Mouse (Mus musculus) MEL (cell line): ENCODE results near the gene Fkbp9. TPM values are rescaled to one million over a fixed set of nuclear protein-coding genes. Genes with fewer than 3 reads are reported as not detected.
A peak's percentile ranks its signal among the peaks of the same experiment; 100 is the strongest.

ENCODE experiments used
- DNase-seq: peaks from one replicate; pipeline ENCODE4 v3.0.0; 2011; ENCODE audit warnings: low read depth, low spot score
- H3K27ac ChIP-seq: 2 replicates; pipeline ENCODE4 v1.5.1; 2012; ENCODE audit warnings: low read depth, mild to moderate bottlenecking, control low read depth, low read length, moderate library complexity; ENCODE audit not compliant: control insufficient read depth
- H3K27me3 ChIP-seq, 2 experiments: fragments of 150-350 bp in 1 of 2; sonication (generic) in 1 of 2; 2 replicates each; pipeline ENCODE4 v1.6.1; 2012; ENCODE audit warnings: low read length in 2 of 2, mild to moderate bottlenecking in 2 of 2, improper control_type of control experiment in 1 of 2, moderate library complexity in 1 of 2; ENCODE audit not compliant: insufficient read depth in 2 of 2, control insufficient read depth in 1 of 2
- H3K36me3 ChIP-seq, 2 experiments: 2 replicates each; pipeline ENCODE4 v1.6.1; 2012 to 2014; ENCODE audit warnings: low read length in 2 of 2, improper control_type of control experiment in 1 of 2, inconsistent platforms in 1 of 2, mild to moderate bottlenecking in 1 of 2; ENCODE audit not compliant: insufficient read depth in 2 of 2, control insufficient read depth in 1 of 2
- H3K4me1 ChIP-seq, 2 experiments: fragments of 150-350 bp in 1 of 2; sonication (generic) in 1 of 2; 2 replicates each; pipeline ENCODE4 v1.6.1; 2012; ENCODE audit warnings: low read length in 2 of 2, improper control_type of control experiment in 1 of 2, mild to moderate bottlenecking in 1 of 2; ENCODE audit not compliant: insufficient read depth in 2 of 2, control insufficient read depth in 1 of 2
- H3K4me3 ChIP-seq, 2 experiments: fragments of 150-350 bp in 1 of 2; sonication (generic) in 1 of 2; 2 replicates each; pipeline ENCODE4 v1.5.1; 2012; ENCODE audit warnings: low read depth in 2 of 2, low read length in 2 of 2, mild to moderate bottlenecking in 2 of 2, moderate library complexity in 2 of 2, control low read depth in 1 of 2, improper control_type of control experiment in 1 of 2; ENCODE audit not compliant: control insufficient read depth in 1 of 2, insufficient read depth in 1 of 2
- H3K79me2 ChIP-seq: 2 replicates; pipeline ENCODE4 v1.6.1; 2012; ENCODE audit warnings: mild to moderate bottlenecking, low read length, moderate library complexity; ENCODE audit not compliant: control insufficient read depth, poor library complexity, insufficient read depth
- H3K9ac ChIP-seq: 2 replicates; pipeline ENCODE4 v1.6.1; 2012; ENCODE audit warnings: low read depth, mild to moderate bottlenecking, control low read depth, low read length, moderate library complexity; ENCODE audit not compliant: control insufficient read depth, poor library complexity, severe bottlenecking
- H3K9me3 ChIP-seq: fragments of 150-350 bp; sonication (generic); replicated peaks from 2 replicates; pipeline ENCODE4 v1.6.1; 2012; ENCODE audit warnings: mild to moderate bottlenecking, low read length, improper control_type of control experiment, moderate library complexity; ENCODE audit not compliant: insufficient read depth
- CHD2 ChIP-seq: IDR thresholded peaks from 2 replicates; pipeline ENCODE4 v1.6.1; 2011; ENCODE audit warnings: low read length, improper control_type of control experiment
- E2F4 ChIP-seq: IDR thresholded peaks from 2 replicates; pipeline ENCODE4 v1.6.1; 2011; ENCODE audit warnings: low read depth, low read length, improper control_type of control experiment, borderline replicate concordance
- ELF1 ChIP-seq: IDR thresholded peaks from 2 replicates; pipeline ENCODE4 v1.6.1; 2014; ENCODE audit warnings: low read depth, mild to moderate bottlenecking, inconsistent platforms, low read length, improper control_type of control experiment, moderate library complexity
- JUND ChIP-seq: IDR thresholded peaks from 2 replicates; pipeline ENCODE4 v1.6.1; 2011; ENCODE audit warnings: low read depth, mild to moderate bottlenecking, improper control_type of control experiment, low read length
- KAT2A ChIP-seq: conservative IDR thresholded peaks from 2 replicates; pipeline ENCODE4 v1.6.1; 2012; ENCODE audit warnings: low read depth, low read length, improper control_type of control experiment, inconsistent platforms
- MAZ ChIP-seq: IDR thresholded peaks from 2 replicates; pipeline ENCODE4 v1.6.1; 2012; ENCODE audit warnings: low read depth, mild to moderate bottlenecking, inconsistent platforms, low read length, improper control_type of control experiment
- NRF1 ChIP-seq: IDR thresholded peaks from 2 replicates; pipeline ENCODE4 v1.6.1; 2014; ENCODE audit warnings: low read depth, mild to moderate bottlenecking, inconsistent platforms, low read length, improper control_type of control experiment, moderate library complexity; ENCODE audit not compliant: poor library complexity, insufficient read depth, severe bottlenecking
- POLR2A ChIP-seq, 2 experiments: IDR thresholded peaks; 2 replicates each; pipeline ENCODE4 v1.6.1; 2011 to 2012; ENCODE audit warnings: low read length in 2 of 2, mild to moderate bottlenecking in 2 of 2, control low read depth in 1 of 2, improper control_type of control experiment in 1 of 2, low read depth in 1 of 2, moderate library complexity in 1 of 2; ENCODE audit not compliant: control insufficient read depth in 1 of 2, insufficient read depth in 1 of 2, poor library complexity in 1 of 2
- SIN3A ChIP-seq: IDR thresholded peaks from 2 replicates; pipeline ENCODE4 v1.6.1; 2012; ENCODE audit warnings: low read length, improper control_type of control experiment, inconsistent platforms
- SMC3 ChIP-seq: IDR thresholded peaks from 2 replicates; pipeline ENCODE4 v1.6.1; 2011; ENCODE audit warnings: low read depth, low read length, improper control_type of control experiment
- TAL1 ChIP-seq: IDR thresholded peaks from 2 replicates; pipeline ENCODE4 v1.6.1; 2012; ENCODE audit warnings: mild to moderate bottlenecking, inconsistent platforms, low read length, moderate library complexity, mixed read lengths
- TCF12 ChIP-seq: IDR thresholded peaks from 2 replicates; pipeline ENCODE4 v1.6.1; 2014; ENCODE audit warnings: low read depth, mild to moderate bottlenecking, inconsistent platforms, low read length, improper control_type of control experiment, moderate library complexity
- UBTF ChIP-seq: IDR thresholded peaks from 2 replicates; pipeline ENCODE4 v1.6.1; 2012; ENCODE audit warnings: low read depth, mild to moderate bottlenecking, inconsistent platforms, low read length, improper control_type of control experiment, moderate library complexity, borderline replicate concordance; ENCODE audit not compliant: insufficient read depth
- ZKSCAN1 ChIP-seq: IDR thresholded peaks from 2 replicates; pipeline ENCODE4 v1.6.1; 2012; ENCODE audit warnings: low read depth, mild to moderate bottlenecking, inconsistent platforms, low read length, improper control_type of control experiment, moderate library complexity
- ZNF384 ChIP-seq: IDR thresholded peaks from 2 replicates; pipeline ENCODE4 v1.6.1; 2012; ENCODE audit warnings: low read depth, mild to moderate bottlenecking, inconsistent platforms, low read length, improper control_type of control experiment
- polyA plus RNA-seq, 2 experiments: library from polyadenylated mRNA; stranded (reverse) in 1 of 2; unstranded in 1 of 2; fragments of >175 nt in 1 of 2; fragments of >200 nt in 1 of 2; gene quantifications; 2 replicates each; pipeline versions ENCODE4 v1.2.1 to v1.2.4; 2012; ENCODE audit warnings: low replicate concordance in 2 of 2, low read depth in 1 of 2; ENCODE audit not compliant: insufficient read length in 2 of 2, insufficient read depth in 1 of 2, missing spikeins in 1 of 2
- total RNA-seq: library from RNA; depleted of rRNA; stranded (reverse); fragments of 300-350 nt; gene quantifications from 2 replicates; pipeline ENCODE4 v1.2.3, GENCODE M21; 2012

Gene Fkbp9
- total and polyA plus RNA-seq, 3 experiments, result 3.0 to 19.5 TPM; not detected in 1

- Histone ChIP-seq H3K79me2 (peaks cover 59% of the 10 kb centered on the region), H3K9ac (no peak overlapping the region), H3K4me3 (no peak overlapping the region), H3K9me3 (no peaks in the 10 kb centered on the region), H3K36me3 (peaks cover 0 to 60% of the 10 kb centered on the region in 2 experiments; a peak in 3 of 4 replicates), H3K27me3 (no peaks in the 10 kb centered on the region), H3K4me1 (peaks cover 18 to 29% of the 10 kb centered on the region in 2 experiments), H3K27ac (peak overlapping the region; percentile 37)
- no peak for DNase-seq
- TF ChIP-seq E2F4 (no peak), ZNF384 (peak; percentile 42; the same call in 1 of the 2 replicates)
Observed at GRCm38 (mm10) chr6:56904330-56904729, 72.5 kb downstream of the Fkbp9 start.

GRCm38 (mm10) chr6:56904982-56905381 is 73.1 kb downstream of the Fkbp9 start:
- no peak overlapping the region for H3K9ac ChIP-seq
- DNase-seq, result no peak
- H3K79me2 ChIP-seq, result peaks cover 58% of the 10 kb centered on the region
- peaks cover 0 to 57% of the 10 kb centered on the region in 2 experiments; a peak in 3 of 4 replicates for H3K36me3 ChIP-seq
- no peak overlapping the region for H3K27ac ChIP-seq
- no peaks in the 10 kb centered on the region for H3K9me3 ChIP-seq
- H3K4me1 ChIP-seq, result peaks cover 18 to 28% of the 10 kb centered on the region in 2 experiments
- H3K4me3 ChIP-seq, result no peak overlapping the region
- H3K27me3 ChIP-seq, result no peaks in the 10 kb centered on the region
- TF ChIP-seq TAL1 (peak; percentile 54), KAT2A (no peak)

- no peak overlapping the region for H3K27ac ChIP-seq
- H3K79me2 ChIP-seq, result peaks cover 63% of the 10 kb centered on the region
- H3K27me3 ChIP-seq, result no peaks in the 10 kb centered on the region
- DNase-seq, result no peak
- TF ChIP-seq SIN3A, result no peak
- TF ChIP-seq NRF1, result no peak
- TF ChIP-seq MAZ, result no peak
- no peak for TF ChIP-seq JUND
- TF ChIP-seq ELF1, result no peak
- TF ChIP-seq CHD2, result no peak
- TF ChIP-seq ZNF384, result no peak
- TF ChIP-seq POLR2A (IDR thresholded peaks at IDR 0.05; ENCODE audit: control insufficient read depth in 1 of 2, insufficient read depth in 1 of 2, low read depth in 1 of 2, low read length in 2 of 2, poor library complexity in 1 of 2), result no peak
- no peak for TF ChIP-seq SMC3
- TF ChIP-seq UBTF, result no peak
- no peak for TF ChIP-seq ZKSCAN1
- TF ChIP-seq TCF12, result no peak
- TF ChIP-seq, all 39 proteins: peak for 0
- peaks cover 0 to 58% of the 10 kb centered on the region in 2 experiments; a peak in 3 of 4 replicates for H3K36me3 ChIP-seq
- peaks cover 18 to 26% of the 10 kb centered on the region in 2 experiments for H3K4me1 ChIP-seq
- no peak overlapping the region for H3K9ac ChIP-seq
- H3K4me3 ChIP-seq, result no peak overlapping the region
- H3K9me3 ChIP-seq, result no peaks in the 10 kb centered on the region
Observed at GRCm38 (mm10) chr6:56905486-56905885, 73.6 kb downstream of the Fkbp9 start.
